Mouse (Mus musculus) ovary, adult 18-20 months (tissue): ENCODE data around the gene Kcnip1.

ENCODE experiments used
- DNase-seq: peaks from one replicate; pipeline ENCODE4 v3.0.0; 2022; ENCODE audit warnings: low spot score, mixed read lengths

The Kcnip1 gene

DNA sequence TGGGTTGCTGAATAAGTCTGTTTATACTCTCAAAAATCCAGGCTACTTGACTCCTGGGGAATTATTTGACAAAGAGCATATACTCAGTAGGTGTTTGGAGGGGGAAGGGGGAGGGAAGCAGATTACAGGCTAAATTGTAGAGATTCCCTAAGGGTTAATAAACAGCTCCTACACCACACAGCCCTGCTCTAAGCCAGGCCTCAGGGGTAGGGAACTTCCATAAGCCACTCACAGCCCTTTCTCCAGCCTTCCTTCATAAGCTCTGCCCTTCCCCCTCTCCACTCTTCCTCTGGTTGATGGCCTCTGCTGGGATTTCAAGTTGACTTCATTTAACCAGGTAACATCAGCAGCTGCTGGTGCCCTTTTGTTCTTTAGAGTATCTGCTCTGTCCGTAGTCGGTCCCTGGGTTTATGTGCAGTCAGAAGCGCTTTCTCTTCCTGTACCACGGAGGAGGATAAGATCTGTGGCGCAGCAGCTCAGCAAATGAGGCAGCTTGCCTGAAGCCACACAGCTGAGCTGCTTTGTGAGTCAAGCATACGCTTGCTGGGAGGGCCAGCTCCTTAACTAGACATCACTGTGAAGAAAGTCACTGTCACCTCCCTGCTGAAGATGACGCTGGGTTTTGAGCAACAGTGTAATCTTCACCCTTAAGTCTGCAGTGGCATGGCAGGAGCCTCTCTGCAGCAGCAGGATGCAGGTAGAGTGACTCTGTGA lies 54.2 kb downstream of the Kcnip1 start:
- DNase-seq: no peak

DNA sequence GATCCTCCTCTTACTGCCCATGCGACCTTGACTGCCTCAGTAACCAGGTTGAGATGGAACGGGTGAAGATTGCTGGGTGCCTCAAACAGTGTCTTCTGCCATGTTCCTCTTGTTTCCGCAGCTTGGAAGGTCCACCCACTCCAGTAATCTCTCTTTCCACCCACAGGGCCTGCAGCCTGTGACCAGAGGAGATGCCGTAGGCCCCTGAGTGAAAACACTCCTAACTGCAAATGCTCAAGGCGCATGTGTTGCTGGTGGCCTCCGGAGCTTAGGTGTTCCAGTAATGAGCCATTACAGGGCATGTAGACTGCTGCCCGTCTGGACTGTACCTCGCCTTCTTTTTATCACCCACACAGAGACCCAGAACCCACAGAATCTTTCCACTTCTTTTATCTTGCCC lies 55.3 kb downstream of the Kcnip1 start:
- DNase-seq: no peak

DNA sequence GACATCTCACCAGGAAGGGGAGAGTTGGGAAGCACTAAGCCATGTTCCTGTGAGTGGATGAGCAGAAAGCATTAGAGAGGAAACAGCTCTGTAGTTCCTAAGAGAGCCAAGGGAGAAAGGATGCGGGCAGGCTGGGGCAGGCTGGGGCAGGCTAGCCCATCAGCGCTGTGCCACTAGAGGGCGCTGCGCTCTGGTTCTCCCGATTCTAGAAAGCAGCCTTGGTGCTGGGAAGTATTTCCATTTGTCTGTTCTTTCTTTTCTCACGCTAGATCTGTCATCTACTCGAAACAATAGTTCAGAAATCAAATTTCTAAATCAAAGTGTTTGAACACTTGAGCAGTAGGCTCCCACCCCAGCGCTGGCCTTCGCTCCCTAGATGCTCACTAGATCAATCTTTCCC lies 58.7 kb downstream of the Kcnip1 start:
- no peak for DNase-seq

DNA sequence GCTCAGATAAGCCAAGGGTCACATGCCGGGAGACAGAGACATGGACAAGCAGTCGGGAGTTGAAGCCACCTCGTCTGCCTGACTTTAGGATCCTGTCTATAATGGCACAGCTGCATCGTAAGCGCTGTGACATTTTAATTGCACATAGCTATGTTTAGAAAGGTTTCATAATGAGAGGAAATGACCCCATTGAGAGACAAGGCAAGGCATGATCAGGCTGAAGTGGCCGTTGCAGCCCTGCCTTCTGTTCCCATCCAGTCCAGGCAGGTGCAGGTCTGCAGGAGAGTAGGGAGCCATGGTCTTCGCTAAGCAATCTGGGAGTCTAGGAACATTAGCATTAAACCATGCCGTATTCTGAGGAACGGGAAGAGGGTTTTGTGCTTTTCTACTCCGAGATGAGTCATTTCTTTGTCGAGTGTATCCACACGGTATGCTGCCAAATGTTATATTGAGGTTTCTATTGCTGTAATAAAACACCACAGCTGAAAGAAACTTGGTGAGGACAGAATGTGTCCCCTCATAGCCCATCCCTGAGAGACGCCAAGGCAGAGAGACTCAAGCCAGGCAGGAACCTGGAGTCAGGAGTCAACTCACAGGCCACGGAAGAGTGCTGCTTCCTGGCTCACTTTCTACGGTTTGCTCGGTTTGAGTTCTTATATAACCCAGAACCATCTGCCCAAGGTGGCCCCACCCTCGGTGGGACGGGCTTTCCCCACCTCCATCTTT lies 60.4 kb downstream of the Kcnip1 start:
- DNase-seq: no peak

DNA sequence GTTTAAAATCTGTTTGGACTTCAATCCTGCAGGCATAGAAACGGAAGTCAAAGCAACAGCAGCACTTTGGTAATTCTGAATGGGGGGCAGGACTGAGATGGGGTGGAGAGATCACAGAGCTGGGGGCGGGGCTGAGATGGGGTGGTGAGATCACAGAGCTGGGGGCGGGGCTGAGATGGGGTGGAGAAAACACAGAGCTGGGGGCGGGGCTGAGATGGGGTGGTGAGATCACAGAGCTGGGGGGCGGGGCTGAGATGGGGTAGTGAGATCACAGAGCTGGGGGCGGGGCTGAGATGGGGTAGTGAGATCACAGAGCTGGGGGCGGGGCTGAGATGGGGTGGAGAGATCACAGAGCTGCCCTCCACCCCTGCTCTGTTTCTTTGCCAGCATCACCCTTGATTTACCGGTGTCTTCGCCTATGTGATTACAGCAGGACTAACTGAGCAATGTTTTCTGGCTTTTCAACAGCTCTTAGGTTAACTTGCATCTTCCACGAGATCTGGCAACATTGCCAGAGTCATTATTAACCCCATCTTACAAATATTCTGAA lies 61.0 kb downstream of the Kcnip1 start:
- no peak for DNase-seq

DNA sequence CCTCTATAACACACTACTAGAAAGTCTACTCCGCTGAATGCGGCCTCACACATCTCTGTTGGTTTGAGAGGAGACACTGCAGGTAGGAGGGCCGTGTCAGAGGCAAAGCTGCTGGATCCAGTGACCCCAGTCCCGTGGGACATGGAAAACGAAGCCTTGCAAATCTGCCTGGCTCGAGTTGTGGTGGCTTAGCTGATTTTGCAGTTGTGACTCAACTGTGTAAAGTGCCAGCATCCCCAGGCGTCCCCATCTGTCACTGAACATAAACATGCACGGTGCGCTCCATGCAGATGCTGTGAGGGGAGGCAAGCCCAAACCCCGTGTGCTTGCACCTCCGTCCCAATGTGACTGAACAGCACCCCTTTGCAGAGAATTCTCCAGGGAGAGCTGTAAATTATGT lies 63.5 kb downstream of the Kcnip1 start:
- no peak for DNase-seq

DNA sequence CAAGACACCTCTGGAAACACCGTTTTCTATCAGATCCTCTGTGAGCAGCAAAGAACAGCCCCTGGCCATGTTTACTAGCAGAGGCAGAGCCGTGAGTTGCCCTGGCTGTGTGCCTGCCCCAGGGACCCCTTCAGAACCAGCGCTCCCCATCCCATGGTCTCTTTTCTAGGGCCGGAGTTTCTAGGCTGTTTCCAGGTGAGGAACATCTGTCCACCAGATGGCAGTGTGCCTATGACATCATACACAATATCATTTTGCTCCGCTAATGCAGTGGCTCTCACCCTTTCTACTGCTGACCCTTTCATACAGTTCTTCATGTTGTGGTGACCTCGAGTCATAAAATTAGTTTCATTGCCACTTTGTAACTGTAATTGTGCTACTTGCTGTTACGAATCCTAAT lies 64.3 kb downstream of the Kcnip1 start:
- DNase-seq: no peak

DNA sequence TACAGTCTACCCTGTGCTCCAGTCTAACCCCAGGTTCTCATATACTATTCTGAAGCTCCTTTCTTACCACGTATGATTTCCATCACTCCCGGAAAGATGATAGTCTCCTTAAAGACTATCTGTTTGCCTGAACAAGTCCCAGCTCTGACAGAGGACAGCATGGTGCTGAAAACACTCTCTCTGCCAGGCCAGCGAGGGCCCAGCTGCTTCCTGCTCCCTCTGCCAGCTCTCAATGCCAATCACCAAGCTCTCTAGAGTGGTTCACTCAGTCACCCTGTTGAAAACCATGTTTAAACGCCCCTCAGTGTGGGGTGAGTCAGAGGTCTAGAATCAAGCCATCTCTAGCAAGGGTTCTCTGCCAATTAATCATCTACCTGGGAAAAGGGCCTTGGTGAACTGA lies 65.1 kb downstream of the Kcnip1 start:
- DNase-seq: no peak

DNA sequence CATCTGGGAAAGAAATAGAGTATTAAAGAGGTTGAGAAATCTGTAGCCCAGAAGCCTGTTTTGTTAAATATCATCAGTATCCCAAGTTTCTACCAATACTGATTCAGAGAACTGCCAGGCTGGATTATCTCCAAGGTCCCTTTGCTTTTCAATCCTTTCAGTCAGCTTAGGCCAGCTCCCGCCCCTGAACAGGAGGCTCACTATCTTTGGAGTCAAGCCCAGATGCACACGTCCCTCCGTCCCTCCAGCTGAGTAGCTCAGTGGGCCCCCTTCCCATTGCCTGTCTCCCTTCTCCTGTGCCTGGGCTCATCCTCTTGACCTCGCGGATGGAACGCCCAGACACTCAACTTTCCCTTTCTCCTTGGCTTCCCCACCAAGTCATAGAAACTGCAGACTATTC lies 65.6 kb downstream of the Kcnip1 start:
- no peak for DNase-seq

DNA sequence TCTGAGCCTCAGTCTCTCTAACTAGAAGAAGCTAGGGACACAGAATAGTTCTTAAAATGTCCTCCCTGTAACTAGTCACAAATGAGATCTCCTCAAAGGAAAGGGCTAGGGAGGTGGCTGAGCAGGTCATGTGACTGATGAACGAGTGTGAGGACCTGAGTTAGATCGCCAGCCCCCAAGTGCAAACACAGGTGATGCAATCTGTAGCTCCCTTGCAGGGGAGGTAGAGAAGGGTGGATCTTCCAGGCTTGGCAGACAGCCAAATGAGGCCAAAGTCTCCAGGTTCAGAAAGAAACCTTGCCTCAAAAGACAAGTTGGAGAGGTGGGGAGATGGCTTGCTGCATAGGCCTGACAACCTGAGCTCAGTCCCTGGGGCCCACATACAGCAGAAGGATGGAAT lies 66.4 kb downstream of the Kcnip1 start:
- DNase-seq: no peak

DNA sequence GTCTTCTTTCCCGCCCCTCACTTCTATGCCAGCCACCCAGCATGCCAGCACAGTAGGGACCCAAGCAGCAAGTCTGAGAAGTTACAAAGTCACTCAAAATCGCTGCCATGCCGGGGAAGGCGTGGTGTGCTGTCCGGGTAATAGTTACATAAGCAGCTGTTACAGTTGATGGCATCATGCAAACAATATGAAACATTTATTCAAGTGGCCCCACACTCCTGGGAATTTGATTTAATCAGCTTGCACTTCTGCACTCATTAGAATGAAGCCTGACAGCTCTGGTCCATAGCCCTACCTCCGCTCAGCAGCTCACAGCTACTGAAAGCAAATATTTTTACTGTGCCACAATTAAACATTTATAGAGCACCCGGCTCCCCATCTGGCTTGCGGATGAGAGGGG lies 67.2 kb downstream of the Kcnip1 start:
- DNase-seq: no peak

DNA sequence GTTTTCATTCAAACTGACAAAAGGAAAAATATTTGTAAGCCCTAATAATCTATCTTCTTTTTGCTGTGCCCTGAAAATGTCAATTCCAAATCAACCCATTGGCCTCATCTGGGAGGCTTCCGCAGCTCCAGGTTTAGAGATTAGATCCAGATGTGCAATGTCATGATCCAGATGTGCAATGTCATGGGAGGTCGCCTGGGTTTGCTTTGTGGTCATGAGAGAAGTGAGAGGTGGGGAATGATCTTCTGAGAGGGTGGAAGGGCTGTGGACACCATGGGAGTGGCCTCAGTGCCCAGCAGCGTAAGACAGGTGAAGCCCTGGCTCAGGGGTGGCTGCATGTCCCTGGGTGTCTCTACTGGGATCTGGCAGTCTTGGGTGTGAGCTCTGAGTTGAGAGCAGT lies 69.9 kb downstream of the Kcnip1 start:
- no peak for DNase-seq

DNA sequence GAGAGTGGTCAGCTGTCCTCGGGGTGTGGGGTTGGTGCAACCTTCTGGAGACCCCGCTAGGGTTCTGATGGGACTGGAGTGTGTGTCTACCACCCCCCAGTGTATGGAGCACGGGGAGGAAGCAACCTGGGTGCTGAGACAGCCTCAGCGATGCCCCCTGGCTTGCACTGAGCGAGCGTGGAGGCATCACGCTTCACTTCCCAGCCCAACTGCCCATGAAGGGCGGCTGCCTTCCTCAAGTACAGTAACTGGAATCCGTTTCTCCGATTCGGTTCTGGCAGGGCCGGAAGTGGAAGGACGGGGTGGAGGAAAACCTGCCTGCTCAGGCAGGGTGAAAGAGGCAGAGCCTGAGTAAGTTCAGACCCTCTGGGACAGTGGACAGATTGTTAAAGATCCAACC lies 71.5 kb downstream of the Kcnip1 start:
- DNase-seq: no peak

DNA sequence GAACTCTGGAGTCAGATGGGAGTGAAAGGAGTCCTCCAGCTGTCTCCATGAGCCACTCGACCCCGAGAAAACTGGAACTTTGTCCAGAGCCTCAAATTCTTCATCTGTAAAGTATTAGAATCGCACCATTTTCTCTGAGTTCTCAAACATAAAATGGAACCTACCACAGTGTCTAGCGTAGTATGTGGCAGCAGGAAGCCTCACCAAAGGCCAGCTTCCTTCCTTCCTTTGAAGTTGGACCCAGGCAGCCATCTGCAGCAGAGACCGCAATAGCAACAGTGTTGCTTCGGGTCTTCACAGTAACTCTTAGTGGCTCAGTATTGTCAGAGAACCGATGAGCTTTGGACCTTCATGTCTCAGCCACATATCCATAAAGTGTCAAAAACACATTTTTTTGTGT lies 73.1 kb downstream of the Kcnip1 start:
- no peak for DNase-seq

DNA sequence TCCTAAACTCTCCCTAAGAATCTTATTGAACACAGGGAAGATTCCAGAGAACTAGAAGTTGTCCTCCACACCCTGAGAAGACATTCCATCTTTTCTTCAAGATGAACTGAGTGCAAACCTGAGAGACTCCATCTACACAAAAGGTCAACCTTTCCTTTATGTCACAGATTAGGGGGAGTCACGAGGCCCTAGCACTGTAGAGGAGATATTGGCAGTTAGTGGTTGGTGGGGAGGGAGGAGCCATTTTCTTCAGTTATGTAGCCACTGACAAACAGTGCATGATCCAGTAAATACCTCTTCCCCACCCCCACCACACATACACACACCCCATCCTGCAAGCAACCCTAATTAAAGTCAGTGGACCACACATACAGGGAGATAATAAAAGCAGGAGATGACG lies 74.5 kb downstream of the Kcnip1 start:
- DNase-seq: no peak

DNA sequence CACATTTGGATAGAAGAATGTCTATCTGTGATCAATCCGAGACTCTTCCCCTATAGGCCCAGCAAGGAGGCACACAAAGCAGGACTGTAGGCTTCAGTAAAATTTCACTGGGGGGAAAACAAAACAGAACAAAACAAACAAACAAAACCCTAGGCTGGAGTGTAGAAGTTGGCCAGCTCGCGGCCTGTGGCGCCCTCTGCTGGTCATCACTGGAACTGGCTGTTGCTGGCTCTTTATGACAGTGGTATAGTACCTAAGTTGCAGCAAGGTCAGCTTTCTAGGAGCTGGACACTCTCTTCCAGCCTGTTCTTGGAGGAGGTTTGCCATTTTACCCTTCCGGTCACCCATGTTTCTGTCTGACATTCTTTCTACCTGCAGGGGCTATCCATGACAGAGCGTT lies 75.4 kb downstream of the Kcnip1 start:
- no peak for DNase-seq

DNA sequence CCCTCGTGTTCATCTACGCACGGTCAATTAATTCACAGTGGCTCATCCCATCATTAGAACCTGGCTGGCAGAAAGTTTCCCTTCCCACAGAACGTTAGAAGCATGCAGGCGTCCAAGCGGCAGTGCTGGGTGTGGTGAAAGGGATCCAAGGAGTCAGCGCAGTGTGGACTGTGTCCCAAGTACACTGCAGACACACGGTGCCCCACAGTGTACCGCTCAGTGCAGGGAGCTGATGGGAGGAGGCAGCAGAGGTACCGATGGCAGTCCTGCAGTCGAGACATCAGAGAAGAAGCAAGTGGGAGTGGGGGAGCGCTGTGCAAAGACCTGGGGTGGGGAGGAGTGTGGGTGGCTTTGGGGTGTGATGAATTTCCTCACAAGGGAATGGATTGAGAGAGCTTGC lies 78.7 kb downstream of the Kcnip1 start:
- no peak for DNase-seq

DNA sequence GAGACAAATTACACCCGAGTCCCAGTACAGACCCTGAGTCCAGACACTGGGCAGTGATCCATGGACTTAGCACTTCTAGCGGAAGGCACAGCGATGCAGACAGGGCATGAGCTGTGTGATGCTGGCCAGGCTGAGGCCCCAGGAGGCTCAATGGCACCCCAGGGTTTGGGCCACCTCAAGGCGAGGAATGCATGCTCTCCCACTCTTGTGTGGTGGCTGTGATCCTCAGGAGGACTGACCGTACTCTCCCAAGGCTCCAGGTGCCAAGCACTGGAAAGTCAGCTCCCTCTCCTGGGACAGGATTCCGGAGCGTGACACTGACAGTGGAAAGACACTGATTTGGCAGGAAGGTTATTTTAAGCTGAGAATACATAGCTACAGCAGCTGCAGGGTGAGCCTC lies 79.9 kb downstream of the Kcnip1 start:
- DNase-seq: no peak

DNA sequence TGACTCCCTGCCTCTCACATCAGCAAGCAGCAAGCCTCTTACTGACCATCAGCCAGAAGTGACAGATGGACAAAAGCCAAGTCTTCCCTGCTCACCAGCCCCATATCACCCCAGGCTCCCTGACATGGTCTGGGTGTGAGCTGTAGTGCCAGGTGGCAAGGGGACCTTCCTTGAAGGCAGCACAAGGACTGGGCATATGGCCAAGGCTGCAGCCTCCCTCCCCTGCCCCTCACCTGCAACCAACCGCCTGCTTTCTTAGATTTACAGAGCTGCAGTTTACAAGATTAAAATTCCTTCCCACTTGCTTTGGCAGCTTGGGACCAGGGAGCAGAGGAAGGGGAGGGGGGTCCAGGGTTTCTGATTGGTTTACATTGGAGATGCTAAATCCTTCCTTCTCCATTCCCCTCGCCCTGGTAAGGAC lies 80.8 kb downstream of the Kcnip1 start:
- DNase-seq: no peak

DNA sequence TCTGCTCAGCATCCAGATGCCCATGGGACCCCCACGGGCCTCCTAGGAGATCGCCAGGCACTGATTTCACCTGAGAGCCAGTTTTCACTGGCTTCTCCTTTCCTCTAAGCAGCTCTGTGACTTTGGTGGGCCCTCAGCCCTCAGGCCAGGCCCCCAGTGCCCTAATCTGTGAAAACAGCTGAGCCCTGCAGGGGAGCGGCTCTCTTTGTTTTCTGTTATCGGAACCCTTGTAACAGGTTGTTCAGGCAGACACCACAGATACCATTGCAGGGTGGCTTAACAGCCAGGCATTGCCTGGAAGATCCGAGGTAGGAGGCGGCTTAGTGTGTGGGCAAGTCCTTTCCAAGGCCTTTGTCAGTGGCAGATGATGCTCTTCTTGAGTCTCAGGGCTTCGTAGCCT lies 82.0 kb downstream of the Kcnip1 start:
- no peak for DNase-seq

DNA sequence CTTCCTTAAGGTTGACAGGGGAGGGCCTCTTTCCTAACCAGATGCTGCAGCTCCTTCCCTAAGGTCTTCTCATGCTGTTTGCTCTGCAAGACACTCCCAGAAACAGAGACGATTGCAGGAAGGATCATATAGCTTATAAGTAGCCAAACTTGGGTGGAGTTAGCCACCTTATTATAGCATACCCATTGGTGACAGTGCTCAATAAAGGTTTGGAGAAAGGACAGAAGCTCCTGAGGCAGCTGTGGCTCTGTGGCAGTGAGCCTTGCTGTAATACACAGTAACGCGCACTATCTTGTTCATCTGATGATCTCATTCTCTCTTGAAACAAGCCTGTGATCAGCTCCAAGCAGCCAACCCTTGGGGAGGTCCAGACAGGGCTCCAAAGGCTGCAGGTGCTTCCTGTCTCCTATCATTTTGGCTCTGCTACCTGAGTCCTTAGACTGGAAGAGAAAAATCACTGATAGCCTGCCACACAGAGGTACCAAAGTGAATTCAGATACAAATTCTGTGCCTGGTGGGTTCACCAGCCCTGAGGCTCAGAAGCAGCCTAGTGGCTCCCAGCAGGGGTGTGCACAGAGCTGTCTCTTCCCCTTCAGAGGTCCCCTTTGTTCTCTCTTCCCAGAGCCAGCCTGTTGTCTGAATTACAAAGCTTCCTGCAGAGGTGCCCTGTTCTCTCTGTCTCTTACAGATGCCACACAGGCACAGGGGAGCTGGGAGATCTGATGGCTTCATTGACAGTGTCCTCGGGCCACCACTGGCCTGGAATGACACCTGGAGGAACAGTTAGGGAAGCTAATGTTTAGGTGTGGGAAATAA lies 84.4 kb downstream of the Kcnip1 start:
- no peak for DNase-seq

DNA sequence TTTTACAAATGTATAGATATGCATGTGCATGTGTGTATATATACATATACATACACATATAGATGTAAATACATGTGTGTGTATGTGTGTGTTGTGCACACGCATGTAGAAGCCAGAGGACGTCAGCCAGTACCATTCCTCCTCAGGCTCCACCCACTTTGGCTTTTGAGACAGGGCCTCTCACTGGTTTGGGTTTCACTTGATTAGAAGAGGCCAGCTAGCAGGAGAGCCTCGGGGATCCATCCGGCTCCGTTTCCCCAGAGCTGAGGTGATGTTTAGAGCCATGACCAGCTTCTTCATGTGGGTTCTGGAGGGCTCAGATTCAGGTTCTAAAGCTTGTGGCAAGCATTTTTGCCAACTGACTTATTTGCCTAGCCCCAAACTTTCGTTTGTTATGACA lies 89.5 kb downstream of the Kcnip1 start:
- DNase-seq: no peak

DNA sequence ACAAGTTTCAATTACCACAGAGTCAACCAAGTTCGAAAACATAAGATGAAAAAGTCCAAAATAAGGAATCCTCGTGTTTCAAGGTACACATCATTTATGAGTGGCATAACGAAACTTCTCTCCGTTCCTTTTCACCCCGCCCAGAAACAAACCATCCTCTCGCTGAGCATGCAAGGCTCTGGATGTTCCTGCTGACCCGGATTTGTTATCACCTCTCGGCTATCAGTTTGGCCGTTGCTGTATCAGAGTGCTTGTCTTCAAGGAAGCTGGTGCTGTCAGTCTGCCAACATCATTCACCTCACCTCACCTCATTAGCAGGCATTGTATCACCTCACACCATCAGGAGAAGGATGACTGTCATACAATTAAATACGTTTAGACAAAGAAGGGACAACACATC lies 90.6 kb downstream of the Kcnip1 start:
- no peak for DNase-seq
